Mouse (Mus musculus) heart, embryonic 12.5 days (tissue): ENCODE data around the gene Myom3. TPM values are rescaled to one million over a fixed set of nuclear protein-coding genes. Genes with fewer than 3 reads are reported as not detected.

Experiments
- ATAC-seq: fragments of 200-750 bp; cut with Nextera tagmentation; 2 replicates; pipeline ENCODE4 v1.8.0; 2017; ENCODE audit warnings: moderate TSS enrichment, moderate library complexity; ENCODE audit not compliant: insufficient number of reproducible peaks, low FRiP score
- H3K27ac ChIP-seq: fragments of 300-500 bp; sonication (generic); 2 replicates; pipeline ENCODE4 v1.5.1; 2016; ENCODE audit warnings: mild to moderate bottlenecking, moderate library complexity; ENCODE audit not compliant: poor library complexity, severe bottlenecking
- H3K27me3 ChIP-seq: fragments of 300-500 bp; sonication (generic); replicated peaks from 2 replicates; pipeline ENCODE4 v1.6.1; 2016; ENCODE audit warnings: mild to moderate bottlenecking, moderate library complexity
- H3K36me3 ChIP-seq: fragments of 300-500 bp; sonication (generic); 2 replicates; pipeline ENCODE4 v1.6.1; 2016; ENCODE audit warnings: mild to moderate bottlenecking, moderate library complexity
- H3K4me1 ChIP-seq: fragments of 300-500 bp; sonication (generic); replicated peaks from 2 replicates; pipeline ENCODE4 v1.6.1; 2016; ENCODE audit warnings: mild to moderate bottlenecking
- H3K4me2 ChIP-seq: fragments of 300-500 bp; sonication (generic); 2 replicates; pipeline ENCODE4 v1.6.1; 2016; ENCODE audit warnings: mild to moderate bottlenecking, moderate library complexity
- H3K4me3 ChIP-seq: fragments of 300-500 bp; sonication (generic); 2 replicates; pipeline ENCODE4 v1.5.1; 2016; ENCODE audit warnings: mild to moderate bottlenecking
- H3K9ac ChIP-seq: fragments of 300-500 bp; sonication (generic); 2 replicates; pipeline ENCODE4 v1.6.1; 2016; ENCODE audit warnings: mild to moderate bottlenecking, moderate library complexity
- H3K9me3 ChIP-seq: fragments of 300-500 bp; sonication (generic); replicated peaks from 2 replicates; pipeline ENCODE4 v1.6.1; 2016; ENCODE audit warnings: mild to moderate bottlenecking, moderate library complexity
- WGBS: fragments of 180-500 bp; shearing (Covaris S2); methylation state at CpG from one replicate; pipeline ENCODE4 v1.1.7; 2016; 5-methylcytosine and 5-hydroxymethylcytosine counted together
- polyA plus RNA-seq: library from polyadenylated mRNA; unstranded; fragments of >200 nt; fragmentation: Nextera tagmentation; extraction: Ambion mirVana; gene quantifications from 2 replicates; pipeline ENCODE4 v1.2.1, GENCODE M21; 2016

The Myom3 gene
- polyA plus RNA-seq, 1 experiment from 2014 or later, result 0.08 TPM

GRCm38 (mm10) chr4:135774496-135774895 is 15.0 kb downstream of the Myom3 start:
- Histone ChIP-seq H3K9me3 (no peaks in the 10 kb centered on the region), H3K27ac (no peak overlapping the region)
- WGBS, result 39% methylated on average over 8 of the region's 8 CpGs

GRCm38 (mm10) chr4:135776850-135777249 is 17.3 kb downstream of the Myom3 start:
- Histone ChIP-seq H3K27ac (no peak overlapping the region), H3K9ac (no peak overlapping the region), H3K4me2 (no peak overlapping the region), H3K4me3 (no peak overlapping the region), H3K4me1 (peaks cover 33% of the 10 kb centered on the region), H3K27me3 (peaks cover 7% of the 10 kb centered on the region; the same call in 1 of the 2 replicates), H3K9me3 (no peaks in the 10 kb centered on the region), H3K36me3 (no peaks in the 10 kb centered on the region)
- ATAC-seq, result no peak
- WGBS, result 80% methylated on average over 4 of the region's 4 CpGs

More at GRCm38 (mm10) chr4:135774496-135774895, 15.0 kb downstream of the Myom3 start:
- peaks cover 7% of the 10 kb centered on the region; the same call in 1 of the 2 replicates for H3K27me3 ChIP-seq
- H3K4me2 ChIP-seq, result no peak overlapping the region
- H3K4me1 ChIP-seq, result peaks cover 29% of the 10 kb centered on the region
- H3K9ac ChIP-seq, result no peak overlapping the region
- no peak overlapping the region for H3K4me3 ChIP-seq
- ATAC-seq, result no peak
- H3K36me3 ChIP-seq, result no peaks in the 10 kb centered on the region

- Histone ChIP-seq H3K27ac (no peak overlapping the region), H3K27me3 (peaks cover 7% of the 10 kb centered on the region; the same call in 1 of the 2 replicates), H3K4me2 (no peak overlapping the region), H3K9ac (no peak overlapping the region), H3K9me3 (no peaks in the 10 kb centered on the region), H3K4me1 (peaks cover 15% of the 10 kb centered on the region), H3K36me3 (no peaks in the 10 kb centered on the region), H3K4me3 (no peak overlapping the region)
- 60% methylated on average over 9 of the region's 9 CpGs for WGBS
- ATAC-seq, result no peak
Observed at GRCm38 (mm10) chr4:135779661-135780060, 20.1 kb downstream of the Myom3 start.

- no peak for ATAC-seq
Observed at GRCm38 (mm10) chr4:135780255-135780654, 20.7 kb downstream of the Myom3 start.

GRCm38 (mm10) chr4:135781304-135781703 is 21.8 kb downstream of the Myom3 start:
- H3K27me3 ChIP-seq, result no peaks in the 10 kb centered on the region
- no peaks in the 10 kb centered on the region for H3K36me3 ChIP-seq
- H3K4me2 ChIP-seq, result no peak overlapping the region
- no peak overlapping the region for H3K4me3 ChIP-seq
- H3K9ac ChIP-seq, result no peak overlapping the region
- H3K4me1 ChIP-seq, result peaks cover 12% of the 10 kb centered on the region; the same call in 1 of the 2 replicates
- H3K9me3 ChIP-seq, result no peaks in the 10 kb centered on the region
- no peak for ATAC-seq
- H3K27ac ChIP-seq, result no peak overlapping the region
- 83% methylated on average over 5 of the region's 5 CpGs for WGBS

More at GRCm38 (mm10) chr4:135780255-135780654, 20.7 kb downstream of the Myom3 start:
- Histone ChIP-seq H3K4me1 (peaks cover 12% of the 10 kb centered on the region; the same call in 1 of the 2 replicates), H3K9me3 (no peaks in the 10 kb centered on the region), H3K4me2 (no peak overlapping the region), H3K4me3 (no peak overlapping the region), H3K36me3 (no peaks in the 10 kb centered on the region), H3K27me3 (peaks cover 6% of the 10 kb centered on the region; the same call in 1 of the 2 replicates), H3K9ac (no peak overlapping the region), H3K27ac (no peak overlapping the region)
- WGBS, result 56% methylated on average over 3 of the region's 3 CpGs

GRCm38 (mm10) chr4:135786581-135786980 is 27.1 kb downstream of the Myom3 start:
- ATAC-seq, result no peak
- H3K4me3 ChIP-seq, result no peak overlapping the region
- H3K4me1 ChIP-seq, result no peaks in the 10 kb centered on the region
- no peaks in the 10 kb centered on the region for H3K27me3 ChIP-seq
- no peaks in the 10 kb centered on the region for H3K36me3 ChIP-seq
- no peak overlapping the region for H3K4me2 ChIP-seq
- no peaks in the 10 kb centered on the region for H3K9me3 ChIP-seq
- no peak overlapping the region for H3K9ac ChIP-seq
- no peak overlapping the region for H3K27ac ChIP-seq
- 74% methylated on average over 5 of the region's 5 CpGs for WGBS

- H3K27ac ChIP-seq, result no peak overlapping the region
- no peak for ATAC-seq
- WGBS, result 69% methylated on average over 6 of the region's 6 CpGs
Observed at GRCm38 (mm10) chr4:135787271-135787670, 27.8 kb downstream of the Myom3 start.

GRCm38 (mm10) chr4:135789135-135789534 is 29.6 kb downstream of the Myom3 start:
- H3K9me3 ChIP-seq, result peaks cover 8% of the 10 kb centered on the region; the same call in 1 of the 2 replicates
- no peak overlapping the region for H3K4me2 ChIP-seq
- ATAC-seq, result no peak
- 67% methylated on average over 2 of the region's 2 CpGs for WGBS
- H3K27ac ChIP-seq, result no peak overlapping the region
- H3K4me3 ChIP-seq, result no peak overlapping the region
- no peak overlapping the region for H3K9ac ChIP-seq
- H3K36me3 ChIP-seq, result no peaks in the 10 kb centered on the region
- H3K4me1 ChIP-seq, result no peaks in the 10 kb centered on the region
- no peaks in the 10 kb centered on the region for H3K27me3 ChIP-seq

More at GRCm38 (mm10) chr4:135787271-135787670, 27.8 kb downstream of the Myom3 start:
- no peaks in the 10 kb centered on the region for H3K4me1 ChIP-seq
- no peak overlapping the region for H3K9ac ChIP-seq
- H3K9me3 ChIP-seq, result peaks cover 3% of the 10 kb centered on the region; the same call in 1 of the 2 replicates
- H3K4me3 ChIP-seq, result no peak overlapping the region
- no peaks in the 10 kb centered on the region for H3K36me3 ChIP-seq
- no peak overlapping the region for H3K4me2 ChIP-seq
- no peaks in the 10 kb centered on the region for H3K27me3 ChIP-seq

GRCm38 (mm10) chr4:135792821-135793220 is 33.3 kb downstream of the Myom3 start:
- no peak overlapping the region for H3K4me3 ChIP-seq
- no peaks in the 10 kb centered on the region for H3K27me3 ChIP-seq
- H3K36me3 ChIP-seq, result no peaks in the 10 kb centered on the region
- ATAC-seq, result no peak
- no peak overlapping the region for H3K4me2 ChIP-seq
- peaks cover 9% of the 10 kb centered on the region; the same call in 1 of the 2 replicates for H3K4me1 ChIP-seq
- H3K9me3 ChIP-seq, result peaks cover 8% of the 10 kb centered on the region; the same call in 1 of the 2 replicates
- no peak overlapping the region for H3K9ac ChIP-seq
- 85% methylated on average over 5 of the region's 5 CpGs for WGBS
- H3K27ac ChIP-seq, result no peak overlapping the region

- 0 out of 2 replicates have a peak, but pooled peaks have one; percentile 26 for ATAC-seq
- Histone ChIP-seq H3K9me3 (0 out of 2 replicates have a peak, but pooled peaks cover 3% of the 10 kb centered on the region), H3K4me3 (no peak overlapping the region), H3K4me2 (peak overlapping the region; percentile 20; the same call in 1 of the 2 replicates), H3K9ac (no peak overlapping the region), H3K27me3 (no peaks in the 10 kb centered on the region), H3K36me3 (no peaks in the 10 kb centered on the region), H3K4me1 (peaks cover 15% of the 10 kb centered on the region), H3K27ac (no peak overlapping the region)
- 25% methylated on average over 11 of the region's 11 CpGs for WGBS
Observed at GRCm38 (mm10) chr4:135797931-135798330, 38.4 kb downstream of the Myom3 start.

GRCm38 (mm10) chr4:135801543-135801942 is 42.0 kb downstream of the Myom3 start:
- H3K4me1 ChIP-seq, result peaks cover 12% of the 10 kb centered on the region
- H3K4me2 ChIP-seq, result no peak overlapping the region
- 0 out of 2 replicates have a peak, but pooled peaks cover 10% of the 10 kb centered on the region for H3K9me3 ChIP-seq
- no peaks in the 10 kb centered on the region for H3K36me3 ChIP-seq
- no peak overlapping the region for H3K27ac ChIP-seq
- no peak overlapping the region for H3K9ac ChIP-seq
- H3K27me3 ChIP-seq, result no peaks in the 10 kb centered on the region
- 26% methylated on average over 8 of the region's 8 CpGs for WGBS
- 0 out of 2 replicates have a peak, but pooled peaks have one; percentile 37 for ATAC-seq
- H3K4me3 ChIP-seq, result no peak overlapping the region
